8 mouse cellular contexts compared by ENCODE assay signal in genomic region chr7:110432301-110432700, GRCm38 (mm10).
A peak's percentile ranks its signal among the peaks of the same experiment; 100 is the strongest.
DNase-seq lines count a peak whose midpoint lies in the region; ATAC-seq and TF ChIP-seq lines count a peak whose summit lies in the region.

No protein-coding gene starts in this region.

- H3K36me3 ChIP-seq in liver, embryonic 14.5 days (replicated peaks; ENCODE audit: control insufficient read depth, insufficient read depth, low read depth): no peaks in the 10 kb centered on the region

- TF ChIP-seq POLR2A in brain, embryonic 14.5 days (IDR thresholded peaks at IDR 0.05; ENCODE audit: borderline replicate concordance, extremely low read depth, insufficient read depth, insufficient read length, poor library complexity, severe bottlenecking): no peak

- WGBS in liver, embryonic 14.5 days (ENCODE audit: insufficient replicate concordance): 11% methylated on average over 4 of the region's 4 CpGs

- TF ChIP-seq CTCF in brain, embryonic 14.5 days (IDR thresholded peaks at IDR 0.05; ENCODE audit: borderline replicate concordance, extremely low read depth, insufficient read depth, insufficient read length): peak; percentile 73; the same call in 1 of the 2 replicates
- peak; percentile 66 for TF ChIP-seq CTCF in liver, embryonic 14.5 days (IDR thresholded peaks at IDR 0.05; ENCODE audit: low read depth)

- H3K27ac ChIP-seq in liver, embryonic 14.5 days: no peak overlapping the region

- no peak overlapping the region for H3K4me2 ChIP-seq in liver, embryonic 14.5 days (ENCODE audit: low read depth)

- H3K27me3 ChIP-seq in liver, embryonic 14.5 days (ENCODE audit: control insufficient read depth, insufficient read depth, low read length): no peaks in the 10 kb centered on the region

- no peak for TF ChIP-seq EP300 in liver, embryonic 14.5 days (IDR thresholded peaks at IDR 0.05; ENCODE audit: low read depth)

- H3K4me1 ChIP-seq in liver, embryonic 14.5 days (replicated peaks; ENCODE audit: control insufficient read depth in 2 of 2, insufficient read depth in 2 of 2, low read length in 1 of 2): no peaks in the 10 kb centered on the region

- ATAC-seq in liver, embryonic 14.5 days (ENCODE audit: insufficient read depth): no peak

- DNase-seq in heart, adult 18-20 months: peak; percentile 46 to 72
- DNase-seq in heart, adult 11 months: no peak
- DNase-seq in CD8-positive naive resting alpha-beta T cell, adult 2 months (ENCODE audit: low read depth in 2 of 2, low spot score in 2 of 2): peak; percentile 20 to 28
- DNase-seq in brain, embryonic 14.5 days (ENCODE audit: low read depth): peak; percentile 81
- DNase-seq in forelimb bud, embryonic 11.5 days (ENCODE audit: low read depth, low spot score): peak; percentile 59
- DNase-seq in kidney, postnatal 14 days: peak; percentile 75
- peak; percentile 2 to 14 (median 10) for DNase-seq in liver, embryonic 14.5 days (ENCODE audit: low read depth in 3 of 3, low spot score in 3 of 3)
- DNase-seq in right cerebral cortex, postnatal 36 days (ENCODE audit: low spot score in 2 of 2): peak; percentile 34 to 41

- no peaks in the 10 kb centered on the region for H3K9me3 ChIP-seq in liver, embryonic 14.5 days (ENCODE audit: control insufficient read depth, low read length)

- no peak overlapping the region for H3K9ac ChIP-seq in liver, embryonic 14.5 days (replicated peaks)

- no peak overlapping the region for H3K4me3 ChIP-seq in liver, embryonic 14.5 days (ENCODE audit: insufficient read depth in 1 of 2, low read depth in 2 of 2, low read length in 2 of 2)
